Mouse (Mus musculus): ENCODE data around the gene Sgcd.

DNA sequence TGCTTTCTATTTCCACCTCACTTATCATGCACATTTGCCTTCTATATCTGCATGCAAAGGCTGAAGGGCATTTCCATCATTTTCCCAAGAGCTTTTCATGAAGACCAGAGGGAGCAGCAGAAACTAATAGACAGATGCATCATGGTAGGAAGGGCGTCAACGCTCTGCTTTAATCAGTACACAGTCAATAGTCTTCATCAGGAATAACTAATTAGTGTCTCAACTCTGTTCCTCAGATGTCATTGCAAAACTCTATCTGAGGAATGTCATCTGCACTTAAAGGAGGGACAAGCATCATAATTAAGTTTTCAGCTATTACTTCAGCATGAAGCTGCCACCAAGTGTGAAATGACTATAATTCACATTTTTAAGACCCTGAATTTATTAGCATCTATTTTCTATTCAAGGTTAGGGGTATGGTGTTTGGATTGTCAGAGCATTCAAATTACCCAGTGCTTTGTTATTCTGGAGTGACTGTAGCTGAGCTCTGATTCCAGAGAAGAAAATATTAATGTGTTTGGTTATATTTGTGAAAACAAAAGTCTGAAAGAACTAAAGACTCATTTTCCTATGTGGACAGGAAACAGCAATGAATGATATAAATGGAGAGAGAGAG lies 918.9 kb downstream of the Sgcd start:
- TF ChIP-seq CTCF (IDR thresholded peaks at IDR 0.05; ENCODE audit: extremely low read depth, insufficient read depth, low read length) (no peak), POLR2A (IDR thresholded peaks at IDR 0.05; ENCODE audit: extremely low read depth, insufficient read depth, low read length) (no peak)

All from cortical plate, adult 2 months (tissue).